Mouse (Mus musculus): ENCODE results near the gene Gapvd1. TPM values are rescaled to one million over a fixed set of nuclear protein-coding genes. Genes with fewer than 3 reads are reported as not detected.

Gapvd1 gene
- polyA plus RNA-seq, 2 experiments from 2014 or later: 53.4 to 55.7 TPM

- no peak for ATAC-seq
Observed at GRCm38 (mm10) chr2:34708675-34709074, 46.4 kb downstream of the Gapvd1 start.

GRCm38 (mm10) chr2:34696592-34696991 is 58.4 kb downstream of the Gapvd1 start:
- no peak for ATAC-seq

GRCm38 (mm10) chr2:34692861-34693260 is 62.2 kb downstream of the Gapvd1 start:
- ATAC-seq: no peak

GRCm38 (mm10) chr2:34684076-34684870 is 70.8 kb downstream of the Gapvd1 start:
- no peak for ATAC-seq

DNA sequence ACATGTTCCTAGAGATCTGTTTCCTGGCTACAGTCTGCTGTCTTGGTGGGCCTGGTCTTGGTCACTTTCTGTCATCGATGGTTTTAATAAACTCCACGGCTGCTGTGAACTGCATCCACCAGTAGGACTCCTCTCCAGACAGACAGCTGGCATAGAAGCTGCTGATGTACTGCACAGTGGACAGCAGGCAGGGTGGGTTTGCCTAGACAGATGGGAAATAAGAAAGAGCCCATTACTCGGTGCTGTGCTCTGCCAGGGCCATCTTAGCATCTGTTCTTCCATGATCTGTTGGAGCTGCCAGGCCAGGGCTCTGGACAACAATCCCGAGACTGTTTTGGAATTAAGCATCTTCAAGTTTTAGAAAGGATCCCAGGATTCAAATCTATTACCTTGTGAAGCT is 77.1 kb downstream of the Gapvd1 start:
- ATAC-seq: no peak

DNA sequence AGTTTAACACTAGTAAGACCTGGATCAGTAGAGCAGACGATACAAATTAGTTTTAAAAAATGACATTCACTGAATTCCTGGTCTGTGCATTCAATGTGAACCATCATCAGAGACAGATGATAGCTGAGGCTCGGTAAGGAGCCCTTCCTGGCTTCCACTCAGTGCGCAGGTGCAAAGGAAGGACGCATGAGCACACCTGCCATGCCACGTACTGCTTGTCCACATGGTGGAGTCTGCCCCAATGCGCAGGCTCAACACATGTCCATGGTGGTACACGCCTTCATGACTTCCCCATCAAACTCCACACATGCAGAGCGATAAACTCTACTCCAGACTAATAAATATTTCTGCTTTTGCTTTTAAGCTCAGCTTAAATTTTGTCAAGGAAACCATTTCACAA is 78.0 kb downstream of the Gapvd1 start:
- no peak for ATAC-seq

- no peak for ATAC-seq
Observed at GRCm38 (mm10) chr2:34673846-34674245, 81.2 kb downstream of the Gapvd1 start.

- ATAC-seq: peak; percentile 72
Observed at GRCm38 (mm10) chr2:34671385-34672026, 83.5 kb downstream of the Gapvd1 start.

- ATAC-seq: no peak
Observed at GRCm38 (mm10) chr2:34670470-34670869, 84.6 kb downstream of the Gapvd1 start.

DNA sequence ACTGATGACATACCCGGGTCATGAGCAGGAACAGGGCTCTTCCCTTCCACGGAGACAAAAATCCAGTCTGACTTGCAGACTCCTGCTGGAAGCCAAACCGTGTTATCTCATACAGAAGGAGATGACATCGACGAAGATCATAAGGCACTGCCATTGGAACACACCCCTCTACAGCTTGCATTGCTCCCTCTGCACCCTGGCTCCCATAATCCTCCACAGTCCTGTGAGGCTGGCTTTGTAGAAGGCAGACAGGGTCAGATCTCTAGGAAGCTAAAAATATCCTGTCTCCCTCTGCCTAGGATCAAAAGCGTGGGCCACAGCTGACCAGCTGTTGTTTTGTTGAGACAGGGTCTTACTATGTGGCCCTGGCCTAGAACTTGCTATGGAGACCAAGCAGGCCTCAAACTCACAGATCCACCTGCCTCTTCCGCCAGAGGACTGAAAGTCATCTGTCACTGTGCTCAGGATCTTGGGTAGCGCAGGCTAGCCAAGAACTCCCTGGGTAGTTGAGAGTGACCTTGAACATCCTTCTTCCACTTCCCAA is 85.8 kb downstream of the Gapvd1 start:
- no peak for ATAC-seq

DNA sequence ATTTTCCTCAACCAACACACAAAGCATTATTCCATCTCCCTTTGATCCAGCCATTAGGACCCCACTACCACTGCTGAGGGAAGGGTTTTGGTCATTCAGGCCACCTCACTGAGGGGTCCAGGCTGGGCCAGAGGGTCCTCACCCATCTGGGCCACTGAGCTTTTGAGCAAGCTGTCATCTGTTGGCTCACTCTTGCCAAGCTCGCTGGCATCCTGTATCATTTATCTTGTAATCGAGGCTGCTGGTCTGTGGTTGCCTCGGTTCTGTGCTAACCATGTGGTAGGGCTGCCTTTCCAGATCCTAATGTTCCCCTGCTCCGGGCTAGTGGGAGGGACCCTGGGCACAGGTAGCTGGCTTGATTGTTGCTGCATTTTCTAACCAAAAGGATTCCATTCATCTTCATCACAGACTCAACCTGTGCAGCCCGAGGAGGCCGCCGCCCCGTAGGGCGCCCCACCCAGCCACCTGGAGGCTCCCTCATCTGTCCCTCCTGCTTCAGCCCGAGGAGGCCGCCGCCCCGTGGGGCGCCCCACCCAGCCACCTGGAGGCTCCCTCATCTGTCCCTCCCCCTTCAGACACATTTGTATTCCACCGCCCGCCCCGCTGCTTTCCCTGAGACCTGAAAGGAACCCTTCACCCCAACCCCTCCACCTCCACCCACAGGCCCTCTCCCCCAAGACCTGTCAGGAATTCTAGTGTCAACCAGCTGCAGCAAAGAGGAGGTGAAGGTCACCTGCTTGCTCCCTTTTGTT is 86.4 kb downstream of the Gapvd1 start:
- ATAC-seq: no peak

DNA sequence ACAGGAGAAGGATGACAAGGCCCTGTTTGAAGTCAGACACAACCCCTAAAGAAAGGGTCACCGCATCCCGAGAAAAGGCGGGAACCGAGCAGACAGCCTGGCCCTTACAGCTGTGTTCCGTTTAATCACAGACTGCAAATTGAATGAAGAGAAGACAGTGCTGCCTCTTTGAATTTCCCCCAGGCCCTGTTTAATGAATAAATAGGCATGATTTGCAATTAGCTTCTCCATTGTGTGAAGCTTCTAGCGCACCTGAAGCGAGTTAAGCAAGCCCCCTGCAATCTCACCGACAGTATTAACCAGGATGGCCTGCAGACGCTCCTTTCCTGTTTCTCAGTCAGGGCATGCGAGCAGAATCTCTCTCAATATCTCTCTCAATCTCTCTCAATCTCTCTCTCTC is 87.2 kb downstream of the Gapvd1 start:
- ATAC-seq: no peak

GRCm38 (mm10) chr2:34647410-34647809 is 107.6 kb downstream of the Gapvd1 start:
- no peak for ATAC-seq

DNA sequence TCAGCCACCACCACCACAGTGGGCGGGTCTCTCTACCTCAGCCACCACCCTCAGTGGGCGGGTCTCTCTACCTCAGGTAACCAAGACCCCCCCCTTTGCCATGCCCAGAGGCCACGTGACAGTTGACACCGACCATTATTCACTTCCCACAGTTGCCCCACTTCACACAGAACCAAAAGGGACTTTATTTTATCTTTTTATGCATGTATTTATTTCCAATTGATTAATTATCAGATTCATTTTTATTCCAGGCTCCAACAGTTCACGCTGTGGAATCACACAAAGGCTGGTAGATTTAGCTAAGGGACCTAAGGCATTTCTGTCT is 108.5 kb downstream of the Gapvd1 start:
- ATAC-seq: no peak

DNA sequence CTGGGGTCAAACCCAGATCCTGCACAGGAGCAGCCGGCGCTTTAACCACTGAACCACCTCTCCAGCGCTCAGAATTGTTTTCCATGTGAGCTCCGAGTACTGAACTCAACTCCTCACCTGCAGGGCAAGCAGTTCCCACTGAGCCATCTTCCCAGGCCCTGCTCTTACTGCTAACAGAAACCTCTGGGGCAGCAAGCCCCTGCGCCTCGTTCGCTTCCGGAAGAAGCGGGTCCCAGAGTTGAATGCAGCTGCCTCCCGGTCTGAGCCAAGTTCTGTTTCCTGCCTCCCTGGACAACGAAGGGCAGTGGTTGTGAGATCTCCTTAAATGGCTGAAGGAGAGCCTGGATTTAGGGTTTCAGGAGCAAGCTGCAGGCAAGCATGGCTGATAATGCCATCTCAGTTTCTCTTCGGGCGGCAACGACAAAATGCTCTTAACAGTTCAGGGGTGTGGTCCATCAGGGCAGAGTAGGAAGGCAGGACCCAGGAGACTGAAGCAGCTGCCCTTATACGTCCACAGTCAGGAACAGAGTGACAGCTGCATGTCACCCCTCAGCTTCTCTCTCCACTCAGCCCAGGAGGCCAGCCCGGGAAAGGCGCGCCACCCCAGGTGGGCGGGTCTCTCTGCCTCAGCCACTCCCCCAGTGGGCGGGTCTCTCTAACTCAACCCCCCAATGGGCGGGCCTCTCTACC is 109.0 kb downstream of the Gapvd1 start:
- peak; percentile 91 for ATAC-seq

GRCm38 (mm10) chr2:34644571-34645526 is 110.2 kb downstream of the Gapvd1 start:
- ATAC-seq: no peak

- no peak for ATAC-seq
Observed at GRCm38 (mm10) chr2:34642351-34642750, 112.7 kb downstream of the Gapvd1 start.

- no peak for ATAC-seq
Observed at GRCm38 (mm10) chr2:34639725-34640124, 115.3 kb downstream of the Gapvd1 start.

GRCm38 (mm10) chr2:34638955-34639650 is 115.9 kb downstream of the Gapvd1 start:
- peak; percentile 74 for ATAC-seq

GRCm38 (mm10) chr2:34635249-34636165 is 119.5 kb downstream of the Gapvd1 start:
- ATAC-seq: no peak
